20 mouse cellular contexts compared by ENCODE assay signal in the genomic region with DNA sequence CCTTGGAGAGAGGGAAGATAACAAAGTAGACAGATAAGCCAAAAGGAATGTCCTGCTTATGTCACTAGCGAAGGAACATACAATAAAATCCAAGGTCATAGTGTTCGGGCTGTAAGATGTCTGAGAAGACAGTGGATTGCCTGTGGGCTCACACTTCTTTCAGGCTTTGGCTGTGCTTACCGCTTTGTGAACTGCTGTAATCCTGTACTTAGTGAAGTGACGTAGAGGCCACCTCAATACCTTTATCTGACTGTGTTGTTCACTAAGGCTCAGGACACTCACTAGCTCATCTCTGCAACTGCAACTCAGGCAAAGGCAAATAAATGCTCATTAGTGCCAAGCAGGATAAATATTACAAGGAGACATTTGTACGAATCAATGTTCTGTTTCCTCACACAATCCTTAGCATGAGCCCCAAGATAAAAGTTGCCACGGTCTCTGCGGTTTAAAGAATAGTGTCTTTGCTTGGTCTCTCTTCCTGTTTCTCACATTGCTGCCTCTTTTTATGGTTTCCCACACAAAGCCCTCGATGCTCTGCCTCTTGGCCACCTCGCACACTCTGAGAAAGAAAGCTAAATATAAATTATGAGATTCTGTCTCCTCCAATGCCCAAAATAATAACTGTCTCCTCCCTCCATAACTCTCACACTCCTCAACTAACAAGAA. TPM values are rescaled to one million over a fixed set of nuclear protein-coding genes. Genes with fewer than 3 reads are reported as not detected.
DNase-seq lines count a peak whose midpoint lies in the region; ATAC-seq and TF ChIP-seq lines count a peak whose summit lies in the region.
"Had no signal": no experiment of that assay in that cellular context is flagged by ENCODE, and none has a peak within 500 bp of the region (broad histone marks: within the 10 kb centered on the region; RNA-seq: fewer than 3 reads in every experiment).

No protein-coding gene starts in this region.

- intact Hi-C loops in left cerebral cortex, postnatal 4 days (cut with DNase I), result no loop called here

- TF ChIP-seq POLR2A in small intestine, adult 2 months (IDR thresholded peaks at IDR 0.05; ENCODE audit: low read depth, low read length), result no peak

- H3K4me1 ChIP-seq in small intestine, adult 2 months (ENCODE audit: control insufficient read depth, insufficient read depth, insufficient read length, low read length), result peaks cover 2% of the 10 kb centered on the region
- H3K4me1 ChIP-seq: embryonic facial prominence, embryonic 13.5 days; limb, embryonic 13.5 days; neural tube, embryonic 13.5 days; stomach, embryonic 15.5 days had no signal

- no peaks in the 10 kb centered on the region for H3K27me3 ChIP-seq in small intestine, adult 2 months (ENCODE audit: control insufficient read depth, insufficient read depth, low read length)
- H3K27me3 ChIP-seq: embryonic facial prominence, embryonic 13.5 days; limb, embryonic 13.5 days; neural tube, embryonic 13.5 days; stomach, embryonic 15.5 days had no signal

- peak; percentile 51 for DNase-seq in A20 (ENCODE audit: low read depth, low spot score)
- DNase-seq in CD4-positive helper T cell, adult 2 months (ENCODE audit: low read depth, low spot score), result peak; percentile 59
- no peak for DNase-seq in left cerebral cortex, postnatal 4 days
- DNase-seq in layer of hippocampus, adult 9-10 months (ENCODE audit: low spot score), result no peak
- no peak for DNase-seq in frontal cortex, adult 2 months (ENCODE audit: extremely low spot score in 1 of 2, low spot score in 1 of 2)
- DNase-seq: adrenal gland, postnatal 14 days; cerebellum, adult 2 months; kidney, adult 11 months; right cerebral cortex, postnatal 25 days had no signal

- TF ChIP-seq CTCF in small intestine, adult 2 months (IDR thresholded peaks at IDR 0.05; ENCODE audit: extremely low read depth, insufficient read length, insufficient replicate concordance, low read depth, low read length), result no peak

- no peaks in the 10 kb centered on the region for H3K36me3 ChIP-seq in small intestine, adult 2 months (ENCODE audit: control insufficient read depth, insufficient read depth, low read length)
- H3K36me3 ChIP-seq: embryonic facial prominence, embryonic 13.5 days; limb, embryonic 13.5 days; neural tube, embryonic 13.5 days; stomach, embryonic 15.5 days had no signal

- peak overlapping the region; percentile 60 for H3K27ac ChIP-seq in small intestine, adult 2 months (ENCODE audit: insufficient read depth, low read depth, low read length)
- H3K27ac ChIP-seq: embryonic facial prominence, embryonic 13.5 days; kidney, postnatal 0 days; layer of hippocampus, adult 2 months; limb, embryonic 13.5 days; liver, embryonic 14.5 days; neural tube, embryonic 13.5 days; stomach, embryonic 15.5 days had no signal

- WGBS in small intestine, adult 2 months, result 55% methylated on average over 9 of the region's 9 CpGs

- ATAC-seq in hematopoietic stem cell, adult 5-6 weeks (replicated peaks in 1 of 2; ENCODE audit: insufficient read depth in 1 of 2, low FRiP score in 2 of 2, low TSS enrichment in 1 of 2, low read depth in 1 of 2, poor library complexity in 2 of 2, severe bottlenecking in 2 of 2), result peak; percentile 60 to 71
- ATAC-seq: forebrain, embryonic 16.5 days had no signal

- H3K4me3 ChIP-seq in small intestine, adult 2 months (ENCODE audit: low read depth, low read length), result no peak overlapping the region
- H3K4me3 ChIP-seq: embryonic facial prominence, embryonic 13.5 days; layer of hippocampus, adult 2 months; limb, embryonic 13.5 days; megakaryocyte, embryonic 14.5 days; neural tube, embryonic 13.5 days; stomach, embryonic 15.5 days had no signal

RNA-seq across cellular contexts. Expression of a gene that starts 8.1 kb away (rescaled TPM):
- total RNA-seq in hematopoietic stem cell, adult 5-6 weeks (2017), result 14.5 and 22.6 TPM in 2 replicates
- polyA plus RNA-seq in small intestine, adult 2 months (2012; rRNA removed), result 0.34 TPM in 2 replicates
- under 1 TPM; 0.80 to 0.97 TPM for total RNA-seq in left cerebral cortex, postnatal 4 days (2021)
- polyA plus RNA-seq in frontal cortex, adult 2 months (2012; rRNA removed), result 0.78 and 1.1 TPM in 2 replicates

Comparison
In these comparisons a context has a peak if more than half of its experiments do, and no peak if none do; other contexts are left out.
1. DNase-seq: peak in A20 (single experiment) and CD4-positive helper T cell, adult 2 months (single experiment); none in left cerebral cortex, postnatal 4 days (single experiment), layer of hippocampus, adult 9-10 months (single experiment) and frontal cortex, adult 2 months (0 of 2).